Mouse (Mus musculus): ENCODE measurements around the gene Cep97. TPM values are rescaled to one million over a fixed set of nuclear protein-coding genes. Genes with fewer than 3 reads are reported as not detected.
"Not testable (repeated sequence)": the region's sequence is repeated elsewhere in the genome, so short reads cannot be mapped to it uniquely, and the experiment has no call there.

Gene Cep97
- polyA plus RNA-seq, 1 experiment from 2014 or later = 10.7 TPM

- no peak for ATAC-seq (ENCODE audit: borderline replicate concordance, extremely low read depth, low FRiP score, low TSS enrichment)
- no peaks in the 10 kb centered on the region for H3K4me1 ChIP-seq
- H3K4me3 ChIP-seq = no peak overlapping the region
- no peaks in the 10 kb centered on the region for H3K36me3 ChIP-seq
- H3K9ac ChIP-seq = no peak overlapping the region
- whole genome bisulfite sequencing = 52% methylated on average over 4 of the region's 4 CpGs
- no peak overlapping the region for H3K4me2 ChIP-seq
- H3K27ac ChIP-seq = no peak overlapping the region
- no peaks in the 10 kb centered on the region for H3K27me3 ChIP-seq
- H3K9me3 ChIP-seq = no peaks in the 10 kb centered on the region
Observed at GRCm38 (mm10) chr16:55863832-55864231, 70.8 kb downstream of the Cep97 start.

GRCm38 (mm10) chr16:55863149-55863815 is 71.4 kb downstream of the Cep97 start:
- no peak; the same call in 1 of the 2 replicates for ATAC-seq (ENCODE audit: borderline replicate concordance, extremely low read depth, low FRiP score, low TSS enrichment)
- no peak overlapping the region for H3K4me2 ChIP-seq
- no peak overlapping the region for H3K9ac ChIP-seq
- no peak overlapping the region for H3K27ac ChIP-seq
- no peak overlapping the region for H3K4me3 ChIP-seq
- no peaks in the 10 kb centered on the region for H3K4me1 ChIP-seq
- 19% methylated on average over 7 of the region's 7 CpGs for WGBS
- H3K9me3 ChIP-seq = no peaks in the 10 kb centered on the region
- H3K36me3 ChIP-seq = no peaks in the 10 kb centered on the region
- no peaks in the 10 kb centered on the region for H3K27me3 ChIP-seq

- no peak overlapping the region for H3K4me2 ChIP-seq
- no peak overlapping the region for H3K4me3 ChIP-seq
- H3K9ac ChIP-seq = no peak overlapping the region
- H3K27ac ChIP-seq = no peak overlapping the region
- no peak for ATAC-seq (ENCODE audit: borderline replicate concordance, extremely low read depth, low FRiP score, low TSS enrichment)
- no peaks in the 10 kb centered on the region for H3K27me3 ChIP-seq
- H3K4me1 ChIP-seq = no peaks in the 10 kb centered on the region
- H3K36me3 ChIP-seq = no peaks in the 10 kb centered on the region
- H3K9me3 ChIP-seq = no peaks in the 10 kb centered on the region
- WGBS = 69% methylated on average over 3 of the region's 3 CpGs
Observed at GRCm38 (mm10) chr16:55861104-55861503, 73.6 kb downstream of the Cep97 start.

GRCm38 (mm10) chr16:55859421-55859820 is 75.2 kb downstream of the Cep97 start:
- WGBS = 87% methylated on average over 4 of the region's 4 CpGs
- not testable (repeated sequence) for H3K4me1 ChIP-seq; H3K36me3 ChIP-seq; H3K27ac ChIP-seq; ATAC-seq (ENCODE audit: borderline replicate concordance, extremely low read depth, low FRiP score, low TSS enrichment); H3K4me3 ChIP-seq; H3K27me3 ChIP-seq; H3K9ac ChIP-seq; H3K4me2 ChIP-seq; H3K9me3 ChIP-seq

- Histone ChIP-seq H3K4me2 (no peak overlapping the region), H3K27me3 (no peaks in the 10 kb centered on the region), H3K9me3 (no peaks in the 10 kb centered on the region), H3K4me3 (no peak overlapping the region), H3K27ac (no peak overlapping the region), H3K36me3 (no peaks in the 10 kb centered on the region), H3K4me1 (no peaks in the 10 kb centered on the region), H3K9ac (no peak overlapping the region)
- peak; percentile 57; the same call in 1 of the 2 replicates for ATAC-seq (ENCODE audit: borderline replicate concordance, extremely low read depth, low FRiP score, low TSS enrichment)
- WGBS = 61% methylated on average over 6 of the region's 6 CpGs
Observed at GRCm38 (mm10) chr16:55858465-55858864, 76.2 kb downstream of the Cep97 start.

- Histone ChIP-seq H3K27ac (no peak overlapping the region), H3K4me3 (no peak overlapping the region), H3K9ac (no peak overlapping the region), H3K4me1 (no peaks in the 10 kb centered on the region), H3K4me2 (no peak overlapping the region), H3K27me3 (no peaks in the 10 kb centered on the region), H3K9me3 (no peaks in the 10 kb centered on the region), H3K36me3 (no peaks in the 10 kb centered on the region)
- 50% methylated on average over 19 of the region's 19 CpGs for WGBS
- ATAC-seq (ENCODE audit: borderline replicate concordance, extremely low read depth, low FRiP score, low TSS enrichment) = no peak
Observed at GRCm38 (mm10) chr16:55852943-55853727, 81.5 kb downstream of the Cep97 start.

- no peak overlapping the region for H3K27ac ChIP-seq
- H3K27me3 ChIP-seq = no peaks in the 10 kb centered on the region
- H3K4me3 ChIP-seq = no peak overlapping the region
- WGBS = 60% methylated on average over 4 of the region's 4 CpGs
- no peaks in the 10 kb centered on the region for H3K36me3 ChIP-seq
- no peak for ATAC-seq (ENCODE audit: borderline replicate concordance, extremely low read depth, low FRiP score, low TSS enrichment)
- H3K4me1 ChIP-seq = no peaks in the 10 kb centered on the region
- H3K4me2 ChIP-seq = no peak overlapping the region
- no peak overlapping the region for H3K9ac ChIP-seq
- H3K9me3 ChIP-seq = no peaks in the 10 kb centered on the region
Observed at GRCm38 (mm10) chr16:55852515-55852914, 82.1 kb downstream of the Cep97 start.

- ATAC-seq (ENCODE audit: borderline replicate concordance, extremely low read depth, low FRiP score, low TSS enrichment) = no peak
- H3K4me3 ChIP-seq = no peak overlapping the region
- H3K9ac ChIP-seq = no peak overlapping the region
- no peak overlapping the region for H3K27ac ChIP-seq
- H3K36me3 ChIP-seq = no peaks in the 10 kb centered on the region
- H3K4me2 ChIP-seq = no peak overlapping the region
- WGBS = 88% methylated on average over 3 of the region's 3 CpGs
- no peaks in the 10 kb centered on the region for H3K4me1 ChIP-seq
- no peaks in the 10 kb centered on the region for H3K9me3 ChIP-seq
- H3K27me3 ChIP-seq = no peaks in the 10 kb centered on the region
Observed at GRCm38 (mm10) chr16:55850485-55850884, 84.2 kb downstream of the Cep97 start.

Other genes starting within 250 kb of the Cep97 start
- 7.5 and 8.0 TPM in 2 replicates for gene Nfkbiz, start 96.0 kb downstream of the Cep97 start, polyA plus RNA-seq (2015; fragmentation: Nextera tagmentation; extraction: Ambion mirVana)
- gene Nxpe3, start 39.6 kb downstream of the Cep97 start, polyA plus RNA-seq (2015; fragmentation: Nextera tagmentation; extraction: Ambion mirVana) = 1.2 and 1.3 TPM in 2 replicates
- gene Rpl24, start 31.4 kb upstream of the Cep97 start, polyA plus RNA-seq (2015; fragmentation: Nextera tagmentation; extraction: Ambion mirVana) = 687 and 756 TPM in 2 replicates
- 17.9 and 18.2 TPM in 2 replicates for gene Zbtb11, start 39.0 kb upstream of the Cep97 start, polyA plus RNA-seq (2015; fragmentation: Nextera tagmentation; extraction: Ambion mirVana)
- 233 and 240 TPM in 2 replicates for gene Pcnp, start 94.9 kb upstream of the Cep97 start, polyA plus RNA-seq (2015; fragmentation: Nextera tagmentation; extraction: Ambion mirVana)
- gene Trmt10c, start 103.0 kb upstream of the Cep97 start, polyA plus RNA-seq (2015; fragmentation: Nextera tagmentation; extraction: Ambion mirVana) = 25.4 TPM in 2 replicates
- 26.2 and 27.0 TPM in 2 replicates for gene Senp7, start 113.5 kb upstream of the Cep97 start, polyA plus RNA-seq (2015; fragmentation: Nextera tagmentation; extraction: Ambion mirVana)

Data from lung, embryonic 15.5 days (tissue).